Mouse (Mus musculus) bone marrow macrophage, adult 2 months (primary cell): Measurements from ENCODE around the gene Ak9. TPM values are rescaled to one million over a fixed set of nuclear protein-coding genes. Genes with fewer than 3 reads are reported as not detected.

Source experiments
- H3K27ac ChIP-seq: 2 replicates; pipeline ENCODE4 v1.5.1; 2012; ENCODE audit warnings: low read depth, low read length; ENCODE audit not compliant: insufficient read depth
- H3K4me1 ChIP-seq: 2 replicates; pipeline ENCODE4 v1.6.1; 2012; ENCODE audit warnings: low read length; ENCODE audit not compliant: control insufficient read depth, insufficient read depth
- H3K4me3 ChIP-seq: 2 replicates; pipeline ENCODE4 v1.5.1; 2012; ENCODE audit warnings: mild to moderate bottlenecking, low read length, moderate library complexity; ENCODE audit not compliant: insufficient read depth
- CTCF ChIP-seq: IDR thresholded peaks from 2 replicates; pipeline ENCODE4 v1.5.1; 2012; ENCODE audit warnings: low read depth, mild to moderate bottlenecking, low read length, moderate library complexity
- POLR2A ChIP-seq: IDR thresholded peaks from 2 replicates; pipeline ENCODE4 v1.6.1; 2012; ENCODE audit warnings: mild to moderate bottlenecking, low read depth, low read length, borderline replicate concordance
- polyA plus RNA-seq: library from polyadenylated mRNA; stranded (reverse); fragments of >200 nt; gene quantifications from 2 replicates; pipeline ENCODE4 v1.2.4, GENCODE M21; 2012; ENCODE audit not compliant: missing spikeins, insufficient read depth, insufficient read length

Ak9 gene
- polyA plus RNA-seq, 1 experiment: not detected

DNA sequence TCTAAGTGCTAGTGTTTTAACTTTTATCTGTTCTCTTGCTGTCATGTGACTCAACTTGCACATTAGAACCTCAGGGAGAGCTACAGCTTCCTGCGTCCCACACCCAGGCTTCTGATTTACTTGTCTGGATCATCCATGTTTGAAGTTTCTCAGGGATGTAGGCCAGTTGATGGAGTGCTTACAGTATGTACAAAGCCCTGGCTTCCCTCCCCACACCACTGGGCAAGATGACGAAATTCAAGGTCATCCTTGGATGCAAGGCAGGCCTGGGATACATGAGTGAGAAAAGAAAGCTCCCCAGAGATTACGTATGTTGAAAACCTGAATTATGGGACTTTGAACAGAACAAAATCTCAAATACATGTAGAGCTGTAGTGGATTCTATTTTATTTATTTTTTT lies 149.0 kb downstream of the Ak9 start:
- no peak overlapping the region for H3K4me3 ChIP-seq
- H3K4me1 ChIP-seq: peaks cover 11% of the 10 kb centered on the region
- TF ChIP-seq CTCF (no peak), POLR2A (no peak)
- H3K27ac ChIP-seq: no peak overlapping the region

DNA sequence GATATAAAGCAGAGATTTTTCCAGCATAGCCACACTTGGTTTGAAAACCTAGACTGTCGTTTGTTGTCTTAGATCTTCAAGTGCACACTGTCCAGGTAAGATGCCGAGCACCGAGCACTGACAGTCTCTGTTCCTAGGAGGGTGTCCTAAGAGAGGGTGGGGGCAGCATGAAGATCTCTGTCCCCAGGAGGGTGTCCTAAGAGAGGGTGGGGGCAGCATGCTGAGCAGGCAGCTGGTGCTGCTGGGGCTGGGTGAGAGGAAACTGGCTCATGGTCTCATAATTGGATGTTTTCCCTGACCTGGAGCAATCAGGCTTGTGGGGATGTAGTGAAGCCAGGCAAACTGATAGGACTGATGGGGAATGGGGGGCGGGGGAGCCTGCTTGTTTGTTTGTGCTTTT lies 156.2 kb downstream of the Ak9 start:
- no peak overlapping the region for H3K4me3 ChIP-seq
- no peak overlapping the region for H3K27ac ChIP-seq
- TF ChIP-seq CTCF: no peak
- TF ChIP-seq POLR2A: no peak
- H3K4me1 ChIP-seq: peaks cover 5% of the 10 kb centered on the region; the same call in 1 of the 2 replicates

DNA sequence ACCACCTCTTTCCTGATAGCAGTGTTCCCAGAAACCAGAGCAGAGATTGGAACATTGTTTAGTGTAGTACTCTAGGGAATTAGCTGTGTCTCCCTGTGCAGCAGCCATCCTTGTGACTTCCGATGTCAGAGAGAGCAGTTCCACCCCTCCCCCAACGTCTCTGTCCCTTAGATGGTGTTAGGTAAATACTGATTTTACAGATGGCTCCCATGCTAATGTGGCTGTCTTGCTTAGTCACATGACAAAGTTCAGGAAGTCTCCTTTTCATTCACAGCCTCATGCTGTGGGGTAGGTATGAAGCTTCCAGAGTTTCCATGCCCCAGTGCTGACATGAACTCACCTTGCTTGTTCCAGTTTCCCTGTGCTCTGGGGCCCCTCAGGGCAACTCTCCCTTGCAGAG lies 156.7 kb downstream of the Ak9 start:
- Histone ChIP-seq H3K4me1 (peaks cover 5% of the 10 kb centered on the region; the same call in 1 of the 2 replicates), H3K4me3 (no peak overlapping the region), H3K27ac (no peak overlapping the region)
- TF ChIP-seq POLR2A (no peak), CTCF (no peak)

DNA sequence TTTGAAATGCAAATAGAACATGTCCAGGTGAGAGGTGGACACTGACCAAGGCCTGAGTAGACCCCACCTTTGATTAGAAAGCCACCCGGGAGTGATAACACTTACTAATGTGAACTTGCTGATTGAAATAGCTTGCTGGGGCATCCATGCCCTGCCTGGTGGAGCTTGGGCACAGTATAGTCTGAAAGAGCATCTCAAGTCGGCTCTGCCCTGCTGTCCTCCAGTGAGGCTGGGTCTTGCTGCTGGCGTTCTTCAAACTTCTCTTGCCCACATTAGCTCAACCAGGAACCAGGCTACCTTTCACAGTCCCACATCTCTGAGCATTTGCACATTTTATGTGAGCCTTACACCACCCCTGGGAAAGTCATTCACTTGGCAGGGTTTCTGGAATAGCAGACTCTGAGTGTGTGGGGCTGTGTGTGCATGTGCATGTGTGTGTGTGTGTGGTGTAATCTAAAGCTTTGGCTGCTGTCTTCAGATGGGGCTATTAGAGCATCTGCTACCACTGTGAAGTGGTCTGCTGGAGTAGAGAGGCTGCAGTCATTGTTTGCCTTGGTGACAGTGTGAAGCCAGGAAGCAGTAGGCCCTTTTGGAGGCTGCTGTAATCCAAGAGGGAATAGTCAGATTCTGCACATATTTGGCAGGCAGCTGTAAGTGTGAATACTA lies 157.4 kb downstream of the Ak9 start:
- peaks cover 5% of the 10 kb centered on the region; the same call in 1 of the 2 replicates for H3K4me1 ChIP-seq
- TF ChIP-seq CTCF: no peak
- no peak for TF ChIP-seq POLR2A
- no peak overlapping the region for H3K27ac ChIP-seq
- H3K4me3 ChIP-seq: no peak overlapping the region

DNA sequence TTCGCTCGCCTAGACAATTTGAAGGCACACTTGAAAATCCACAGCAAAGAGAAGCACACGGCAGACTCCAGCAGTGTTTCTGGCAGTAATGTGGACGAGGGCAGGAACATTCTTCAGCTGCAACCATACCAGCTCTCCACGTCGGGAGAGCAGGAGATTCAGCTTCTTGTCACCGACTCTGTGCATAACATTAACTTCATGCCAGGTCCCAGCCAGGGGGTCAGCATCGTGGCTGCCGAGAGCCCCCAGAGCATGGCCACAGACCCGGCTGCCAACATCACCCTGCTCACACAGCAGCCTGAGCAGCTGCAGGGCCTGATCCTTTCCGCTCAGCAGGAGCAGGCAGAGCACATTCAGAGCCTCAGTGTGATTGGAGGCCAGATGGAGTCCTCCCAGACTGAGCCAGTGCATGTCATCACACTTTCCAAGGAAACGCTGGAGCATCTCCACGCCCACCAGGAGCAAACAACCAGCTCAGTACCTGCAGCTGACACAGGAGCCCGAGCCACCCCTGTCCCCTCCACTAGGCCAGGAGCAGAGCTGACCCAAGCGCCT lies 160.7 kb downstream of the Ak9 start:
- peaks cover 5% of the 10 kb centered on the region; the same call in 1 of the 2 replicates for H3K4me1 ChIP-seq
- TF ChIP-seq POLR2A: no peak
- no peak for TF ChIP-seq CTCF
- H3K4me3 ChIP-seq: no peak overlapping the region
- H3K27ac ChIP-seq: no peak overlapping the region

DNA sequence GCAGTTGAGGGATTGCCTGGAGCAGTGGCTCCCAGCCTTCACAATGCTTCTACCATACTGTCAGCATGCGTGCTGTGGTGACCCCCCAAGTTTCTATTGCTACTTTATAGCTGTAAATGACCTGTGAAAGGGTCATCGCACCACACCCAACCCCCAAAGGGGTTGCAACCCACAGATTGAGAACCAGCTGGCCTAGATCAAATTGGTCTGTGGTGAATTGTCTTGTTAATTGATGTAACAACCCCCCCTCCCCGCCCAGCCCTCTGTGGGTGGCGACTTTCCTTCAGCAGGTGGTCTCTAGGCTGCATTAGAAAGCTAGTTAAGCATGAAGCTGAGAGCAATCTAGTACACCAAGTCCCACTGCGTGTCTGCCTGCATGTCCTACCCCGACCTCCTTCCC lies 163.5 kb downstream of the Ak9 start:
- Histone ChIP-seq H3K4me1 (no peaks in the 10 kb centered on the region), H3K27ac (no peak overlapping the region), H3K4me3 (no peak overlapping the region)
- TF ChIP-seq CTCF (no peak), POLR2A (no peak)

DNA sequence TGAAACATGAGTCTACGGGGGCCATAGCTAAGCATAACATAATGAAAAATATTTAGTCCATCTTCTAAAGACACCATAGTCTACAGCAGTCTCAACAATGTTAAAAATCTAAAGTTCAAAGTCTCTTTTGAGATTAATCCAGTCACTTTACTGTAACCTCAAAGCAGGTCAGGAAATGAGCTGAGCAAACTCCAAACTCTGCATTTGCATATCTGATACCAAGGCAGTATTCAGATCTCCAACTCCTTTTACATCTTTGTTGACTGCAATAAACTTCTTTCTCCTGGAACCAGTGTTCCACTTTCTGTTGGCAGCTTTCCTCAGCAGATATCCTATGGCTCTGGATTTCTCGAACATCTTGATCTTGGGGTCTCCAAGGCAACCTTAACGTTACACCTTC lies 166.9 kb downstream of the Ak9 start:
- H3K4me3 ChIP-seq: no peak overlapping the region
- no peak for TF ChIP-seq POLR2A
- TF ChIP-seq CTCF: no peak

DNA sequence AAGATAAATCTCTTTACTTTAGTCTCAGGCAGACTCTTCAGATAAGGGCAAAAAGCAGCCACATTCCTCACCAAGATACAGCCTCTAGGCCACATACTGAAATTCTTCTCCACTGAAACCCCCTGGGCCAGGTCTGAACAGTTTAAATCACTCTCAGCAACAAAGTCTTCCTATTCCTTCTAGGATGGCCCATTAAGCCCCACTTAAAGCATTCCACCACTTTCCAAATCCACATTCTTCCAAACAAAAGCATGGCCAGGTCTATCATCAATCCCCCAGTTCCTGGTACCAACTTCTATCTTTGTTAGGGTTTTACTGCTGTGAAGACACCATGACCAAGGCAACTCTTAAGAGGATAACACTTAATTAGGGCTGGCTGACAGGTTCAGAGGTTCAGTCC lies 168.8 kb downstream of the Ak9 start:
- TF ChIP-seq POLR2A (no peak), CTCF (no peak)
- peaks cover 31% of the 10 kb centered on the region for H3K4me1 ChIP-seq

More for the DNA sequence above, 166.9 kb downstream of the Ak9 start:
- peaks cover 27% of the 10 kb centered on the region for H3K4me1 ChIP-seq
- H3K27ac ChIP-seq: no peak overlapping the region

DNA sequence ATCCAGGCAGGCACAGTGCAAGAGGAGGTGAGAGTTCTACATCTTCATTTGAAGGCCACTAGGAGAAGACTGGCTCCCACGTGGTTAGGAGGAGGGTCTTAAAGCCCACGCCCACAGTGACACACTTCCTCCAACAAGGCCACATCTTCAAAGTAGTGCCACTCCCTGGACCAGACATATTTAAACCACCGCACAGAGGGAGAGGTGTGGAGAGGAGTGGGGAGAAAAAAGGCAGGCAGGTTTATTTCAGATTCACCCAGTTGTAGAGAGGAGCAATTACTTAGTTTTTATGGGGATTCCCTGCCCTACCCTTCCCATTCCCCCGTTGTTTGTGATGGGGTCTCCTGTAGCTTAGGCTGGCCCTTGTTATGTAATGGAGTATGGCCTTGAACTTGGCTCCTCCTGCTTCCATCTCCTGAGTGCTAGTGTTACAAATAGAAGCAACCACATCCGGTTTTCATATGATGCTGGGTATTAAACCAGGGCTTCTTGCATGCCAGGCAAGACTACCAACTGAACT lies 169.2 kb downstream of the Ak9 start:
- Histone ChIP-seq H3K4me3 (no peak overlapping the region), H3K4me1 (peaks cover 33% of the 10 kb centered on the region), H3K27ac (peak overlapping the region; percentile 64)
- TF ChIP-seq POLR2A (no peak), CTCF (no peak)

More for the DNA sequence above, 168.8 kb downstream of the Ak9 start:
- Histone ChIP-seq H3K27ac (peak overlapping the region; percentile 64; the same call in 1 of the 2 replicates), H3K4me3 (no peak overlapping the region)

DNA sequence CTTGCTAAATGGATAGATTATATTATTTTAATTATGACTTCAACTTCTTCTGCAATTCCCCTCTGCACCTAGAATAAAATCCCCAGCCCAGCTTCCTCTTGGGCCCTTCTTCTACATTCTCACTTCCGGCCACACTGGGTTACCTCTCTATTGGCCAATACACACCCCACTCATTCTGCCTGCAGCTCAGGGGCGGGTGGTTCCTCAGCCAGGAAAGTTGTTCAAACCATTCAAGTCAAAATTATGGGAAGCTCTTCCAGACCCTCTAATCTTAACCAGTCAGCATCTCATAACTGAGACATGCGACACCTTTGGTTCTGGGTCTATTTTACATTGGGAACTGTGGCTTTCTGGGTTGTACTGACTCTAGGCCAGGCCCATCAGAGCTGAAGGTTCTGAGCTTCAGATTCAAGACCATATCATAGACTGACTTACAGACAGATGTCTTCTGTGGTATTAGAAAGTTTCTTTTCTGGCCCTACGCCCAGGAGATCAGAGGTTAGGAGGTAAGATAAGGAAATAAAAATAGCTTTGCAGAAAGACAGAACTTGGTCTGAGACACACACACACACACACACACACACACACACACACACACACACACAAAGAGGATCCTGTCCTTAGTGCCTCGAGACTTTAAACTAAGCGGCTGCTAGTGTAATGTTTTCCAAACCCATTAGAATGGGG lies 170.1 kb downstream of the Ak9 start:
- no peak for TF ChIP-seq CTCF
- TF ChIP-seq POLR2A: no peak
- H3K27ac ChIP-seq: peak overlapping the region; percentile 68
- H3K4me3 ChIP-seq: no peak overlapping the region
- peaks cover 34% of the 10 kb centered on the region for H3K4me1 ChIP-seq
